Mouse (Mus musculus): ENCODE data around the gene Nsdhl.

Nsdhl gene

GRCm38 (mm10) chrX:72995542-72995941 lies 77.2 kb downstream of the Nsdhl start:
- DNase-seq (ENCODE audit: extremely low read depth, low read depth) = no peak

- no peak for DNase-seq (ENCODE audit: extremely low read depth, low read depth)
Measured at GRCm38 (mm10) chrX:73003110-73003509, 84.8 kb downstream of the Nsdhl start.

GRCm38 (mm10) chrX:73005678-73006077 lies 87.3 kb downstream of the Nsdhl start:
- DNase-seq (ENCODE audit: extremely low read depth, low read depth) = no peak

- DNase-seq (ENCODE audit: extremely low read depth, low read depth) = peak; percentile 84
Measured at GRCm38 (mm10) chrX:73007597-73008479, 89.5 kb downstream of the Nsdhl start.
